Mouse (Mus musculus) kidney, adult 2 months (tissue): Measurements from ENCODE around the gene Pds5b.

Source experiments
- CTCF ChIP-seq: fragments of 200-500 bp; conservative IDR thresholded peaks from 2 replicates; pipeline ENCODE4 v1.5.1; 2011; ENCODE audit warnings: low read depth, mild to moderate bottlenecking, control low read depth, low read length, moderate library complexity, mixed read lengths; ENCODE audit not compliant: insufficient read depth, insufficient read length
- POLR2A ChIP-seq: fragments of 200-500 bp; IDR thresholded peaks from one replicate; pipeline ENCODE4 v1.6.1; 2011; ENCODE audit warnings: low read depth, low read length, control low read depth

DNA sequence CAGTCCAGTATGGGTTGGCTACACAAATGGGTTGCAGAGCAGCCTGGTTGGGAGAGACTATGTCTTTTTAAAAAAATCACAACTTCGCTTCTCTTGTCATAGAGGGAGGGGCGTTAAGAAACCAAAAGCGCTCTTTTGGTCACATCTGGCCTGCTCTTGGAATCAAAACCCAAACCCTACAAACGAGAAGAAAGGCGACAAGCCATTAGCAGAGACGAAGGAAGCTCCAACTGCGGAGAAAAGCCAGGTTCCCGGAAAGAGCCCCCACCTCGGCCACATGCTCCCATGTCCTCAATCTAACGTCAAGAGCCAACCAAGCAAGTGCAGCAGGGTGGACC, 8.8 kb upstream of the Pds5b start:
- no peak for TF ChIP-seq CTCF
- TF ChIP-seq POLR2A = no peak
